Mouse (Mus musculus) right cerebral cortex, adult 18-20 months (tissue): ENCODE data around the gene Ptgds.

Source experiments
- DNase-seq: peaks from one replicate; pipeline ENCODE4 v3.0.0; 2022; ENCODE audit warnings: mixed read lengths

Gene Ptgds

DNA sequence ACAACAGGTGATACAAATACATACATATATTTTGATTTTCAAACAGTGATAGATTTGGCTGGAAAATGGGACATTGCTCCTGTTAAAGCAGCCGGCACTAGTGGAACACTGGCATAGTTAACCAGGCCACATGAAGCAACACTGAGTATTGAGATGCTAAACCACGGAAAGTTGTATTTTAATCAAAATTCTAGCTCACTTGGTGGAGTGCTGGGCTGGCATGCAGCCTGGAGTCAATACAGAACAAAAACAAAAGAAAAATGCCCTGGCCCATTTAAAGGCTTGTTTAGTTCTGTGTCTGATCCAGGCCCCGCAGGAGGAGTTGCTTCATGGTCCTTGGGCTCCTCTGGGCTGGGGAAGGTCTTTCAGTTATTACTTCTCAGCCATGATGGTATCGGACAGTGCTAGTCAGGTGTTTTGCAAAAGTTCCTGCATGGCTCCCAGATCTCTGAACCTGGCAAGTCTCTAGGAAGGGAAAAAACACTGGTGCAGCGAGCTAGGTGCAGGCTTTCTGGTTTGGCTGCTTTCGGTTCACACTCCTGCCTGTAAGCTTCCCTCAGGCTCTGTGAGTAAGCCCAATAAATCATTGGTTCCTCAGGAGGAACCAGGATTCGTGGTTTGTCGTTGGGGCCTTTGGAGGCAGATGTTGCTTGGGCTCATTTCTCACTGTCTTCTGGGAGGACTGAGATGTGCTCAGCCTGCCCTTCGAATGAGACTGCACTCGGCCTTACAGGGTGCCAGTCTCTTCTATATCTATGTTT is 9.9 kb upstream of the Ptgds start:
- DNase-seq: no peak

DNA sequence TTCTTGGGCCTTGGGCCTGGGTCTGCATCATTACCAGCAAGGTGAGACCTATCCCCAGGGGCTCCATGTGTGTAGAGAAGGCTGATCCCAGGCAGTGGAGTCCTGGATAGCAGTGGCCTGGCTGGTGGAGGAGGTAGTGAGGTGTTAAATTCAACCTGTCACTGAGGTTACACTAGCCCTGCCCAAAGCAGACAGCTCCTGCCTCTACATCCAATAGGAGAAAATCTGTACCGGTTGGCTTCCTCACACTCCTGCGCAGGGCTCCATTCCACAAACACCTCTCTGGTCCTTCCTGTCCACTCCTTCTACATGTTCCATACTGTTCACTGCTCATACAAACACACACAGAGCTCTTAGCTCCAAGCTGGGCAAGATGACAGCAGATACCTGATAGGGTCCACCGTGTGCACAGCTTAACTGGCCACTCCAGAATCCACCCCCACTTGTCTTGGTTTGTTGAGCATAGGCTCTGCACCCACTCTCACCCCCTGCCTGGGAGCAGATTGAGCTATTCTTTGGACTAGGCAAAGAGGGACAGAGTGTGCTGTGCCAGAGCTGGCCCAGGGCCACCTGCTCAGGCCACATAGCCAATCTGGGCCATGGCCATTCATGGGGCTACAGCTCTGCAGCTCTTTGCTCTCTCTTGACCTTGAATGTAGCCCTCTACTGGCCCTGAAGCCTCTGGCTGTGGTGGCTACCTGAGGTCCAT is 8.3 kb upstream of the Ptgds start:
- peak; percentile 80 for DNase-seq

DNA sequence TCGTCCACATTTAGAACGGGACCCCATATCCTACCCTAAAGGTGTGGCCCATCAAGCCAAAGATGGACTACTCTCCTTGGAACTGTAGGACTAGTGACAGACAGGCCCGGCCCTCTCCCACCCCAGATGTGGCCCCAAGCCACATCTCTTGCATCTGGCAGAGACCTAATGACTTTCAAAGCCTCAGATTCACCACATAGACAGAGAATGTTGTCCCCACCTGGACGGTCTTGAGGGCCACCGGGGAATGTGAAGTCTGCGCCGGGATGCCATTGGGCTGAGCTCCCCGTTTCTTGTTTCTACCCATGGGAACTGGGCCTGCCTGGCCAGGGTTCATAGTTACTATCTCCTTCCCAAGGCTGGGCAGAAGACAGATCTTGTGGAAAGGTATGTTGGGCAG is 7.7 kb upstream of the Ptgds start:
- no peak for DNase-seq

DNA sequence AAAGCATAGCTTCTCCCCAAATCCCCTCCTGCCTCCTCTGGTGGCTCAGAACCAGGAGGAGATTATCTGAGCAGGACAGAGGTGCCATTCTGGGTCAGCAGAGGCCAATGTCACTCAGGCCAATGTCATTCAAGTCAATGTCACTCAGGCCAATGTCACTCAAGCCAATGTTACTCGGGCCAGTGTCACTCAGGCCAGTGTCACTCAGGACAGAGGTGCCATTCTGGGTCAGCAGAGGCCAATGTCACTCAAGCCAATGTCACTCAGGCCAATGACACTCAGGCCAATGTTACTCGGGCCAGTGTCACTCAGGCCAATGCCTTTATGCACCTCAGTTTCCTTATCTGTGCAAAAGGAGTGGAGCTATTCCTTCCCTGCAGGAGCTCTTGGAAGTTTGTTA is 2.7 kb upstream of the Ptgds start:
- no peak for DNase-seq

DNA sequence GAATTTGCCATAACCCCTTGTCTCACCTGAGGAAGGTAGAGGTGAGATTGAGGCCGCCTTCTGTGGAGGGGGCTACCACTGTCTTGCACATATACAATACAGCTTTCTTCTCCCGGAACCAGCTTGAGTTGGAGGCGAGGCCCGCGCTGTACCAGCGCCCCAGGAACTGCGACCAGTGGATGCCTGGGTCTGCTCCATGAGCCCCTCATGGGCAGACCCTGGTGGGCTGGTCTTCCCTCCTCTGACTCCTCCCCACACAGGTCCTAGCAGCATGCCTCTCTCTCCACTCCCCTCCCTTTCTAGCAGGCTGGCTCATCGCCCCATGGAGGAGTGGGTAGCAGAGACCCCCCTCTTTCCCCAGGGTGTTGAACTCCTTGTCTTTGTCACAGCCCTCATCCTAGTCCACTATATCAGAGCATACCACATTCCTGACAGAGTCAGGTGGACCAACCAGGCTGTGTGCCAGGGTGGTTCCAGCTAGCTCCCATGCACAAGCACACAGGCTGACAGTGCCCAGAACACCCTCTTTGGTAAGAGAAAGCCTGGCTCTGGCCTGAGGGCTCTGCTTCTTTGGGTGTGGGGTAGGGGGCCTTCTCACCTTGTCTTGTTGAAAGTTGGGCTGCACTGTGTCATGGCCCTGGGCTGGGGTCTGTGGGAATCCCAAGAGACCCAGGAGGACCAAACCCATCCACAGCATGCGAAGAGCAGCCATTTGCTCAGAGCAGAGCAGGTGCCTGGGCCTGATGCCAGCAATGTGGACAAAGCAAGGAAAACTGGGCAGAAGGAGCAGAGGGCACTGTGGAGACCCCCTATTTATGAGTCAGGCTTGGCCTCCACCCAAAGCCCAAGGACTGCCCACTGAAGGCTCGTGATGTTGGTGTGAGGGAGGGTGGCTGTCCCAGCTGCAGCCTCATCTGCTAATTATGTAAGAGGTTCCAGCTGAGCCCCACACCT is 607 bp downstream of the Ptgds start:
- peak; percentile 70 for DNase-seq

DNA sequence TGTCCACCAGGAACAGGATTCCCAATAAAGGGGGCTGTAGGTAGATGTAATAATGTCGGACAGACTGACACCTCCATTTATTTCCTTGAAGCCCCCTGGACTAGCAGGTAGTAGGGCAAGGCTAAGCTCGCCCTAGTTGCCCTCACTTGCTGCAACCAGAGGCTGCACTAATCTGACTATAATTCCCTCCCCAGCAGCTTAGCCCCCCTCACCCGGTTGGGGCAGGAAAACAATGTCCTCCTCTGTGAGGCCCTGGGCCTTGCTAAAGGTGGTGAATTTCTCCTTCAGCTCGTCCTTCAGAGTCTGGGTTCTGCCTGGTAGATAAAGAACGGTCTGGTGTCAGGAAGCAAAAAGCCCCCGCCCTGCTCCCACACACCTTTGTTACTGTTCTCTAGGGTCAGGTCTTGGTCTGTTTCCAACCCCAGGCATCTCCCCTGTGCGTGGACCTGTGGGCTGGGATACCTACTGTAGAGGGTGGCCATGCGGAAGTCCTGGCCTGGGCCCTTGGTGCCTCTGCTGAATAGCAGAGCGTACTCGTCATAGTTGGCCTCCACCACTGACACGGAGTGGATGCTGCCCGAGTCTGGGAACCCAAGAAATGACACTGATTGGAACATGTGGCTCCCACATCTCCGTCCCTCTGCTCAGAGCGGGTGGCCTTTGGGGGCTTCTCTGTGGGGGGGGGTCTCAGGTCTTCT is 2.1 kb downstream of the Ptgds start:
- no peak for DNase-seq

DNA sequence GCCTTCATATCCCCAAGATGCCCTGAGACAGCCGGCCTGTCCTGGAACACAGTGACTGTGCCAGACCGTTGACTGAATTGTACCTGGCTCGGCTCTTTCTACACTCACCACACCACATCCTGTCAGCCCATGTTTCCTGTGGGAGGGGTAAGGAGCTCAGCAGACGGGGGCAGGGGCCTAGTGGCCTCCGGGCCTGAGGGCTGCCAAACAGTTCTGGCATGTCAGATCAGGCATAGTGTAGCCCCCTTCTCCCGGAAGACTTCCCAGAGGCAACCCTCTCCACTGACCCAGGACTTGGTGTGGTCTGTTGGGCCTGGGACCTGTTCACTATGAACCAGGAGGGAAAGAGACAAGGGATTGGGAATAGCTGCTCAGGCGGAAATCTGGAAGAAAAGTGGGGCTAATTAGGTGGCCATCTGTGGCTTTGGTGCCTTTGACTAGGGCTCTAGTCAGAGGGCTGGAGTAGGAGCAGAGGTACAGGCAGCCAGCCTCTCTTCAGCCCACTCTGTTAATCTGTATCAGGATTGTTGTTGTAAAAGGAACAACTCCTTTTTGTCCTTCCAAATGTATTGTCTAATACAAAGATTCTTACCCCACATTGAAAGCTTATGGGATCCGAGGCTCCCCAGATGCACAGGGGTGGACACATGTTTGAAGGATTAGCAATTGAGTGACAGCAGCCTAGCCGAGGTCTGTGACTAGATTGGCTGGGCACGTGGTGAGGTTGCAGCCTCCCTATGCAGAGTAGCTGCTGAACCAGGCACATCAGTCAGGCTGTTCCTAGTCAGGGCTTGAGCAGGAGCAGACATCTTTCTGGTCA is 3.8 kb downstream of the Ptgds start:
- DNase-seq: no peak

DNA sequence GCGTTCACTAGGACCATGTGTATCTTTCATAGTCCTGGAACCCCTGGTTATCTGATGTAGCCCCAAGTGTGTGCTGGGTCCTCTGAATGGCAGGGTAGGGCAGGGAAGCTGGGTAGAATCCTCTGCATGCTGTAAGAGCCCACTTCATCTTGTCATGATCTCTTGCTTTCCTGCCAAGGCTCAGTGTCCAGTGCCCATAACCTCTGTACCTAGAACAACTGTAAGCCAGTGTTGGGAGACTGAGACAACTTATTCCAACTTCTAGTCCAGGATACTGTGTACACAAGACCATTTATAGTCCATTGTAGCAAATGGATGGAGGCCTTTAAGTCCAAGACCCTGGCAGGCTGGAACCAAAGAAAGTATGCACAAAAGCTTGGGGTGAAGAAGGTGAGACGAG is 4.6 kb downstream of the Ptgds start:
- no peak for DNase-seq

DNA sequence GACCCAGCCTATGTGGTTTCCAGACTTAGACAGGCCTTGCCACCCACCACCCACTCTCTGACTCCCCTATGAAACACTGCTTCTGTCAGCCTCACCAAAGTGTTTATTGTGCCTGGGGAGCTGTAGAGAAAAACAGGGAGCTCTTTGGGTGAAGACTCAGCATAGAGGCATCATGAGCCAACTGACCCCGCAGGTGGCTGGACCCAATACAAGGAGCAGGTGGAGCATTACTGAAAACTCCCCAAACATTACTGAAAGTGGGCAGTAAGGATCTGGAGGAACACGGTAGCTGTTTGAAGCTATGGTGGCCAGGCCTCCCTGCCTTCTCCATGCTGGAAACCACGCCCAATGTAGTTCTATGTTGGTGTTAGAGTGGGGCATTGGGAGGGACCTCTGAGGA is 6.2 kb downstream of the Ptgds start:
- DNase-seq: no peak

DNA sequence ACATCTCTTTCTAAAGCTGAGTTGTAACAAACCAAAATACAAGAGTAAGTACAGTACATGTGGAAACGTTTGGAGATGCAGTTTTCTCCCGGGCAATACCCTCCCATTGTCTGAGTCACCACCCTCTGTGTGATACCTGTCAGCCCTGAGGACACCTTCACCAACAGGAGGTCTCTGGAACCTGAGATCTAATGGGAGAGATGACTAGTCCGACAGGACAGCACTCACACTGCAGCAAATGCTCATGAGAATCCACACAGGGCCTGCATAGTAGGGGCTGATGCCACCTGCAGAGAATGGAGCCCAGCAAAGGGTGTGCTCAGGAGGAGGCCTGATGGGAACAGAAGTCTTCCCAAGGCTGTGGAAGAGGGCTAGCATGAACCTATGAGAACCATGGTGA is 8.4 kb downstream of the Ptgds start:
- no peak for DNase-seq

DNA sequence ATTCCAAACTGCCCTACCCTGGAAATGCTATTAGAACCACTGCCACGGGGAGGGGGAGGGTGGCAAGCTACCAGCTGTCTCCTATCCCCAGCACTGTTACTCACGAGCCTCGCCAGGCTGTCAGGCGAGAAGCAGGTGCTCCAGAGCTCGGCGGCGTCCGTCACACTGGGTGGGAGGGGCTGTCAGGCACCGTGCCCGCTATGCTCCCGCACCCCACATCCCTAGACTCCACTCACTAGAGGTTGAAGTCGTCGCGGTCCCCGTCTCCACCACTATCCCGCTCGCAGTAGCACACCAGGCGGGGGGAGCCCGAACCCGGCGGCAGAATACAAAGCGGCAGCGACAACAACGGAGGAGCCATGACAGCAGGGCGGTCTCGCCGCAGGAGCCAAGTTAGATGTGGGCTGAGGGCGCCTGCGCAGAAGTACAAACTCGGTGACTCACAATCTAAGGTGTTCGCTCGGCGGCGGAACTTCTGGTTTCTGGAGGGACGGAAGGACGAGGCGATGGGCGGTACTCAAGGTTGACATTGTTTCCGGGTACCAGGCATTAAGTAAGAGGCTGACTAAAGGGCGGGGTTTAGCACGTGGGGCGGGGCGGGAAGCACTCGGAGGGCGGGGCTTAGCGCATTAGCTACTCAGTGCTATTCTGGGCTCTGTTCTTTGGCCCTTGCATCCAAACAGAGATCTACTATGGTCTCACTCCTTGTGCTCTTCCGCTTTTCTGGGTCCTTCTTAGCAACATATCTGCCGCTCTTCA is 9.1 kb downstream of the Ptgds start, which contains the start of gene Paxx:
Gene Paxx, minus strand, starts transcription at position 544 of the 759 bp plus-strand sequence.
- peak; percentile 97 for DNase-seq

DNA sequence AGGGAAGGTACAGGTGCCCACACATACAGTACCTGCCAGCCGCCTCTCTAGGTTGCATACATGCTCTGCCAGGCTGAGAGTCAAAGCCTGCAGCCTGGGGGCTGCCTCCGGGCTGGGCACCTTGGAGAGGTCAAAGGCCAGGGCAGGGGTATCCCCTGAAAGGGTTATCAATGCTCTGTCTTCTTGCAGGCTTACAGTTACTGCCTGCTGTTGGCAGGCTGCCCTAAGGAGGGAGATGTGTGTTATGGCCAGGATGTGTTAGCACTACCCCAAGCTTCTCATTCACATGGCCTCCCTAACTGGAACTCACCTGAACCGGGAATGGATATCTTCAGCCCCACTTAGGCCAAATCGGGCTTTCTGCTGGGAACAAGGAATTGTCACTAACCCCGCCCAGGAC is 9.7 kb downstream of the Ptgds start:
- no peak for DNase-seq

DNA sequence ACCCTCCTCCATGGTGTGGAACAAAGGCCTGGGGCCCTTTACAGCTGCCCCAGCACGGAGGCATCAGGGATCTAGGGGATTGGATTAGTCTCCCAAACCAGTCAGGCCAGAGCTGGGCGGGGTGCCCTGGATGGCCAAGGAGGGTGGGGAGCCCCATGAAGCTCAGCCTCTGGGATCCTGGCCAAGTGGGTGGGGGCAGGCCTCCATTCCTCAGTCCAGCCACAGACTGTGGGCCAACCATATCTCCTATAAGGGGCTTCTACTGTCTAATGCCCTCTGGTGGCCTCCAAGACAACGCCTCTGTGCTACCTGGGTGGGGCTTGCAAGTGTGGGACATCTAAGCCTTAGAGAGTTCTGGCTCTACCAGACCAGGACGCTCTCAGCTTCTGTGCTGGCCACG is 10.9 kb downstream of the Ptgds start:
- no peak for DNase-seq

DNA sequence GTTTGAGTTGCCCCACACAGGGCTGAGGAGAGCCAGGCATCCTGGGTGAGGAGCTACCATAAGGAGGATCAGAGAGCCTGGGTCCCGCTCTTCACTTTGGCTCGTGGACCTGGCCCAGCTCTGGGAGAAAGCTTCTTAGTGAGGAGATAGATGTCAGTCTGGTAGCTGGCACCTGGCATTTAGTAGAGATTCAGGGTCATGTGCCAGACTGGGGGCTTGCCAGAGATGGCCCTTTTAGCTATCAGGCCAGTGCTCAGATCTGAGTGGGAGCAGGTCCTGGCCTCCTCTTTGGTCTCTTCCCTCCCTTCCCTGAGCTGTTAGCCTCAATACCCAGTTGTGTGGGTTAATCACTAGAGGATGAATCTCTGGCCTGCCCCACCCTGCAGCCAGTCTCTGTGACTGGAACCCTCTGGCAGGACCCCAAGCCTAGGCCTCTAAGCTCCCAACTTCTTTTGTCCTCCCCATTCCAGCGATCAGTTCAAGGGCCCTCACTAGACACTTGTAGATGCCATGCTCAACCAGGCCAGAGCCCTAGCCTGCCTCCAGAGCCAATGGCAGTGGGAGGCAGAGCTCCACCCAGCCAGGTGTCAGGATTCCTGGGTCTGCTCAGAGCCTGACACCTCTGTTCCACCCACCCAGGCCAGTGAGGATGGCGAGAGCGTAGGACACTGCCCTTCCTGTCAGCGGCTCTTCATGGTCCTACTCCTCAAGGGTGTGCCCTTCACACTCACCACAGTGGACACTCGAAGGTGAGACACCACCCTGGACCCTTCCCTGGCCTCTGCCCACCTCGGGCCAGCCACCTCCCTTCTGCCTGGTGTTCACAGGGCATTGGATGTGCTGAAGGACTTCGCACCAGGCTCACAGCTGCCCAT is 12.6 kb downstream of the Ptgds start:
- no peak for DNase-seq

DNA sequence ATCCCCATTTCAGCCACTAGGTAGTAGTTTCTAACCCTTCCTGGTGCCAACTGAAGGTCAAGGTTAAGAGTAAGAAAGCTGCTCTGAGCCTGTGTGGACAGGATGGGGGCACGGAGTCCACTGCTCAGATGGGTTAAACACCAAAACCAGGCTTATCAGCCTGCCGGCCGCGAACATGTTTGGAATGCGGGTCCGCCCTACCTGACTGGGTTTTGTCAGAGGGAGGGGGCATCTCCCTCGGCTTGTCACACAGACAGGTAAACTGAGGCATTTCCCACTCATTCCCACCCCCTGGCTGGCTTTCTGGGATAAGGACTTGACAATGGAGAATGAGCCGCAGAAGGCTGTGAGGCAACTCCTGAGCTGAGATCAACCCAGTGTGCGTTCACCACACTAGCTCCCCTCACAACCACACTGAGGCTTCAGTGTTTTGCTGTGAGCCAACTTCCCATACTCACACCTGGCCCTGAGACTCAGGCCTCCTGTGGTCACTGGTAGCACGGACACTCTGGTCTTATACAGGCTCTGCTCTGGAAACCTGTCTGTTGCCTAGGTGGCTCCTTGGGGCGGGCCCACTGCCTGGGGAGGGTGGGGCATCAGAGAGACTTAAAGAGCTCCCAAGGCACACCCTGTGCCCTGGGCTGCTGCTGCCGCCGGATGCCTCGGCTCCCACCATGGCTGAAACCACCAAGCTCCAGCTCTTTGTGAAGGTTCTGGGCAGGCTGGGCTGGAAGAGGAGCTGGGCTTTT is 13.5 kb downstream of the Ptgds start, which contains the start of gene Clic3:
Gene Clic3, plus strand, starts transcription at position 634 of the 749 bp plus-strand sequence.
- no peak for DNase-seq

DNA sequence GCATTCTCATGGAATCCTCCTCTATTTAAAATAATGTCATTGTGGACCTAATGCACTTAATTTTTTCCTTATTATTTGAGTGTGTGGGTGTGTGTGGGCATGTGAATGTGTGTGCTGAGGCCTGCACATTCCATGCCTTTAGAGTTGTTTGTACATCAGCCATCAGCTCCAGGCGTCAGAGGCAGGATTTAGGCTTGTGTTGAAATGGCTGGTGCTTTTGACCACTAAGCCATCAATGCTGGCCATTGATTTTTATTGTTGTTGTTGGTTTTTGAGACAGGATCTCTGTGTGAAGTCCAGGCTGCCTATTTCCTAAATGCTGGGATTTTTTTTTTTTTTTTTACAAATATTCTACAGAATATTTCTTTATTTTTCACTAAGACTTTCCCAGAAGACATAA is 16.9 kb downstream of the Ptgds start:
- DNase-seq: no peak

DNA sequence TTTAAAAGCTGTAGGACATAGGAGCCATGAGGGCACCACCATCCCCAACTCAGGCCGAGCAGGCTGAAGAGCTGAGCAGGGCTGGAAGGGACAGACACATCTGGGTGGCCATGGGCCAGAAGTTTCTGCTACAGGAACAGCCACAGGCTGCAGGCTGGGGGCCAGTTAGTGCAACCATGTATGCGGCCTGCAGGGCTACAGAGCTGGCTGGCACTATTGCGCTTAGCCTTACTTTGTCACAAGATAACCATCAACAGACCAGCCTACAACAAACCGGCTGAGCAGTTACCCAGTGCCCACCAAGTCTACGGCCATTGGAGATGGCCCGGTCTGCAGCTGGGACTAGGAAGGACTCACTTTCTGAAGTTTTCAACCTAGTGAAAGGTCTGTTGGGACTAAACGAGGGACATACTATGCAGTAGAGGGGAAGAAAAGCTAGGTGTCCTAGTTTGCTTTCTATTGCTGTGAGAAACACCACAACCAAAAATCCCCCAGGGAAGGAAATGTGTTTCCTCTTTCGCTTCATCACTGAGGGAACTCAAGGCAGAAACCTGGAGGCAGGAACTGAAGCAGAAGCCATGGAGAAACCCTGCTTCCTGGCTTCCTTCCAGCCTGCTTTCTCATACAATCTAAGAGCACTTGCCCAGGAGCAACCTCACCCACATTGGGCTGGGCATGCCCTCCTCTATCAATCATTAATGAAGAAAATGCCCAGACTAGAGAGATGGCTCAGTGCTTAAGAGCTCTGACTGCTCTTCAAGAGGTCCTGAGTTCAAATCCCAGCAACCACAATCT is 18.8 kb downstream of the Ptgds start:
- no peak for DNase-seq

DNA sequence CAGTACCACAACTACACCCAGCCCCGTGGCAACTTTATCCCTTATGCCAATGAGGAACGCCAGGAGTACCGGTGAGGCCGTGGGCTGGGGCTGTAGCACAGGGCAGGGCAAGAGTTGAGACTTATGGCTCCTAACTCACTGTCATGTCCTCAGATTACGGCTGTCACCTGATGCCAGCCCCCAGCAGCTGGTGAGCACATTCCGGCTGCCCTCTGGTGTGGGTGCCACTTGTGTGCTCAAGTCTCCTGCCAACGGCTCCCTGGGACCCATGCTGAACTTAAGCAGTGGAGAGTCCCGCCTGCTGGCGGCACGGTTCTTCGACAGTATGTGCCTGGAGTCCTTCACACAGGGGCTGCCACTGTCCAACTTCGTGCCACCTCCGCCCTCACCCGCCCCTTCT is 27.2 kb downstream of the Ptgds start:
- DNase-seq: no peak
